Mouse (Mus musculus) midbrain, embryonic 10.5 days (tissue): ENCODE measurements around the gene Igfals. TPM values are rescaled to one million over a fixed set of nuclear protein-coding genes. Genes with fewer than 3 reads are reported as not detected.
A peak's percentile ranks its signal among the peaks of the same experiment; 100 is the strongest.

Experiments
- DNase-seq: peaks from one replicate; pipeline ENCODE4 v3.0.0-alpha.2; 2017; ENCODE audit warnings: low spot score
- H3K27ac ChIP-seq: fragments of 300-500 bp; sonication (generic); replicated peaks from 2 replicates; pipeline ENCODE4 v1.5.1; 2016; ENCODE audit warnings: mild to moderate bottlenecking
- H3K27me3 ChIP-seq: fragments of 300-500 bp; sonication (generic); 2 replicates; pipeline ENCODE4 v1.6.1; 2016; ENCODE audit warnings: low read depth, mild to moderate bottlenecking; ENCODE audit not compliant: poor library complexity, severe bottlenecking
- H3K36me3 ChIP-seq: fragments of 300-500 bp; sonication (generic); 2 replicates; pipeline ENCODE4 v1.6.1; 2016; ENCODE audit warnings: mild to moderate bottlenecking, moderate library complexity
- H3K4me1 ChIP-seq: fragments of 300-500 bp; sonication (generic); 2 replicates; pipeline ENCODE4 v1.6.1; 2016
- H3K4me3 ChIP-seq: fragments of 300-500 bp; sonication (generic); 2 replicates; pipeline ENCODE4 v1.5.1; 2016; ENCODE audit warnings: mild to moderate bottlenecking, moderate library complexity
- H3K9me3 ChIP-seq: fragments of 300-500 bp; sonication (generic); replicated peaks from 2 replicates; pipeline ENCODE4 v1.6.1; 2016; ENCODE audit warnings: mild to moderate bottlenecking
- WGBS: fragments of 180-500 bp; shearing (Covaris S2); methylation state at CpG from one replicate; pipeline ENCODE4 v1.1.7; 2016; 5-methylcytosine and 5-hydroxymethylcytosine counted together
- polyA plus RNA-seq: library from polyadenylated mRNA; unstranded; fragments of >200 nt; fragmentation: Nextera tagmentation; extraction: Ambion mirVana; gene quantifications from 2 replicates; pipeline ENCODE4 v1.2.1, GENCODE M21; 2016

Igfals gene
- polyA plus RNA-seq, 1 experiment from 2014 or later: 0.31 TPM

DNA sequence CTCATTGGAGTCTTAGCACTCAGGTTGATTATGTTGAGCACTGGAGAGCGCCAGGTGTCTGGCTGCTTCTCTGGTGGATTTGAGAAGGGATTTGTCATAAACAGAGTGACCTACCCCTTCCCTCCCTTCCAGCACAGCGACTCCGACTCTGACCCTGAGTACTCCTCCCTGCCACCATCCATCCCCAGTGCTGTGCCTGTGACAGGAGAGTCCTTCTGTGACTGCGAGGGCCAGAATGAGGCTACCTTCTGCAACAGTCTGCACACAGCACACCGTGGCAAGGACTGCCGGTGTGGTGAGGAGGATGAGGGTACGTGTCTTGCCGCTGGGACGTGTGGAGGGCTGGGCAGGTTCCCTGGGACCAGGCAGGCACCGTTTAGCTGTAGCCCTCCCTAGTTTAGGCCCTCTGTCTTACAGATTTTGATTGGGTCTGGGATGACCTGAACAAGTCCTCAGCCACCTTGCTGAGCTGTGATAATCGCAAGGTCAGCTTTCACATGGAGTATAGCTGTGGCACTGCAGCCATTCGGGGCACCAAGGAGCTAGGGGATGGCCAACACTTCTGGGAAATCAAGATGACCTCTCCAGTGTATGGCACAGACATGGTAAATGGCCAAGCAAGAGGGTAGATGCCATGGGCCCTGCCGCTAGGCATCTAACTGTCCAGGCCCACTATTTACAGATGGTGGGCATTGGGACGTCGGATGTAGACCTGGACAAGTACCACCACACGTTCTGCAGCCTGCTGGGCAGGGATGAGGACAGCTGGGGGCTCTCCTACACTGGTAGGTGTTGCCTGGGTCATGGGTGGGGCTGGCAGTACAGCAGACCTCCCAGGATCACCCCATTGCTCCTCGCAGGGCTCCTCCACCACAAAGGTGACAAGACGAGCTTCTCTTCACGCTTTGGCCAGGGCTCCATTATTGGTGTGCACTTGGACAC is 24.6 kb downstream of the Igfals start:
- DNase-seq: no peak
- Histone ChIP-seq H3K4me1 (peaks cover 40% of the 10 kb centered on the region), H3K36me3 (peaks cover 53% of the 10 kb centered on the region), H3K9me3 (no peaks in the 10 kb centered on the region), H3K27me3 (no peaks in the 10 kb centered on the region), H3K4me3 (0 out of 2 replicates have a peak overlapping the region, but pooled peaks have one; percentile 11), H3K27ac (no peak overlapping the region)
- 90% methylated on average over 19 of the region's 19 CpGs for WGBS

DNA sequence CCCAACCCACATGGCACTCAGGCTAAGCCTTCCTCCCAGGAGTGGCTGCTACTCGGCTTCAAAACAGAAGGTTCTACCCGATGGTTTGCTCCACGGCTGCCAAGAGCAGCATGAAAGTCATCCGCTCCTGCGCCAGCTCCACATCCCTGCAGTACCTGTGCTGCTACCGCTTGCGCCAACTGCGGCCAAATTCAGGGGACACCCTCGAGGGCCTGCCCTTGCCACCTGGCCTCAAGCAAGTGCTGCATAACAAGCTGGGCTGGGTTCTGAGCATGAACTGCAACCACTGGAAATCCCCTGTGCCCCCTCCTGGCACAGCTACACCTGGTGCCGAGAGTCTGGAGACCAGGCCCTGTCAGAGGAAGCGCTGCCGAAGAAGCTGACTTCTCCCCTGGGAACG is 25.5 kb downstream of the Igfals start:
- WGBS: 89% methylated on average over 13 of the region's 13 CpGs
- DNase-seq: no peak
- Histone ChIP-seq H3K9me3 (no peaks in the 10 kb centered on the region), H3K27ac (no peak overlapping the region), H3K36me3 (peaks cover 53% of the 10 kb centered on the region), H3K4me1 (peaks cover 44% of the 10 kb centered on the region), H3K27me3 (no peaks in the 10 kb centered on the region), H3K4me3 (no peak overlapping the region)

DNA sequence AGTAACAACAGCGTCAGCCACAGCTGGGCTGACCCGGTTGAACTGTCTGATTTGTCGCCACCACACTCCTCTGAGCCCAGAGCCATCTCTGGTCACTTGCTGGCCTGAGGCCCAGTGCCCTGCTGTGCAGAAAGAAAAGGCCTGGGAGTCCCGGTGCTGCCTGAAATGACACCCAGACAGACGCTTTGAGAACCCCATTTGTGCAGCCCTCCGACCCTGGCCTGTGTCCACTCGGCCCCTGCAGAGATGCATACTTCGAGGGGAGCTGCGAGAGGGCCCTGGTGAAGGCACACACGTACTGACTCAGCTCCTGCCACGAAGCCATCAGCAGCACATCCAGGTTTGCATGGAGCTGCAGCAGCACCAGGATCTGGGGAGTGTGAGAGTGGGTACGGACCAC is 27.0 kb downstream of the Igfals start:
- no peaks in the 10 kb centered on the region for H3K27me3 ChIP-seq
- DNase-seq: no peak
- H3K27ac ChIP-seq: no peak overlapping the region
- H3K9me3 ChIP-seq: no peaks in the 10 kb centered on the region
- WGBS: 92% methylated on average over 12 of the region's 12 CpGs
- peaks cover 49% of the 10 kb centered on the region for H3K4me1 ChIP-seq
- peaks cover 65% of the 10 kb centered on the region for H3K36me3 ChIP-seq
- H3K4me3 ChIP-seq: peak overlapping the region; percentile 91; the same call in 1 of the 2 replicates

DNA sequence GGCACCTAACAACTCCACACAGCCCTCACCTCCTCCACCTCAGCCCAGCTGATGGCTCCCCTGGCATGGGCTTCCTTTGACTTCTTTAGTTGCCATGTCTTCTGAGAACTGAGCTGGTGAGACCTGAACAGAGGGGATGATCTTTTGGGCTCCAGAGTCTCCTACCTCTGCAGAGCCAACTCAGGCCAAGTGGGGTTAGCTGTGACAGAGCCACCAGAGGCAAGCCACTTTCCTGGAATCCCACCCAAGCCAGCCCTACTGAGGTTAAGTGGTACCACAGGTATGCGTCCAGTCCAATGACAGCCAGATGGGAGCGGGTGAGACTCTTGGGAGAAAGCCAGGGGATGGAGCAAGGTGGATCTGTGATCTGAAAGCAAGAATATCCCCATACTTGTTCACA is 27.5 kb downstream of the Igfals start:
- DNase-seq: no peak
- Histone ChIP-seq H3K36me3 (peaks cover 70% of the 10 kb centered on the region), H3K4me3 (peak overlapping the region; percentile 91; the same call in 1 of the 2 replicates), H3K27ac (no peak overlapping the region), H3K4me1 (peaks cover 49% of the 10 kb centered on the region), H3K27me3 (no peaks in the 10 kb centered on the region), H3K9me3 (no peaks in the 10 kb centered on the region)
- WGBS: 81% methylated on average over 2 of the region's 2 CpGs

DNA sequence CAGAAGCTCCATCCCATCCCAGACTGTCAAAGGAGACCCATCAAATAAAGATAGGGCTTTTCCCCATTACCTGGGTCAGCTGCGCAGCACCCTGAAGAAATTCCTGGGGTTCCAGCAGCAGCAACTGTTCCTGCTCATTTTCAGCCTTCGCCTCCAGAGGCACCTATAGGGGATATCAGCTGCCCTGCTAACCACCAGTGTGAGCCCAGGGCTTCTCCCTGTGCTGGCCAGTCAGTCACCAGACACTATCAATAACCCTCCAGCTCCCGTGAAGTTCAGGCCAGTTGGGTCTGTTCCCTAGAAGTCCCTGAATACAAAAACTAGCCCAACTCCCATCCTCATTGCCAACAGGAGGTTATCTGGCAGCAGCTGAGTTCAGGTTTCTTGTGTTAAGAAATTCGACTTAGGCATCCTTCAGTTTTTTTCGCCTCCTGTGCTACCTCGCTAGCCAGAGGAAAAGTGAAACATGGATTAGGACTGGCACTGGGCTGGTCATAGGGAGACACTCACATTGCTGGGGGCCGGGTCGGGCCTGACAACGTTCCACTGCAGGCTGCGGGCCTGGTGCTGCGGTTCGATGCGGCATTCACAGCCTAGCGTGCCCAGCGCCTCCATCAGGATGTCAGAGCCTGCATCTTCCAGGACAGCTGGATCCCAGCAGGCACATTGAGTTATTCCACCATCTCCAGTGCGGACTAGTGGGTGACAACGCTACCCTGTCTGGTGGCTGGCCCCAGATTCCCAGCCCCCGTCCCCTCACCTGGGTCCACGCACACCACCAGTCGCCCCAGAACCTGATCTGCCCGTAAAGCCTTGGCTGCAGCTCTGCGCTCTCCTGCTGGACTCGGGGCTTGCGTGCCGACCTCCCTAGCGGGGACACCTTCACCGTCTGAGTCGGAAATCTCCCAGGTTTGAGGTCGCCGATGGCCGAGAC is 28.5 kb downstream of the Igfals start:
- 11% methylated on average over 31 of the region's 31 CpGs for WGBS
- Histone ChIP-seq H3K4me1 (peaks cover 48% of the 10 kb centered on the region), H3K27ac (peak overlapping the region; percentile 91), H3K4me3 (peak overlapping the region; percentile 91), H3K36me3 (peaks cover 72% of the 10 kb centered on the region), H3K9me3 (no peaks in the 10 kb centered on the region), H3K27me3 (no peaks in the 10 kb centered on the region)
- no peak for DNase-seq

DNA sequence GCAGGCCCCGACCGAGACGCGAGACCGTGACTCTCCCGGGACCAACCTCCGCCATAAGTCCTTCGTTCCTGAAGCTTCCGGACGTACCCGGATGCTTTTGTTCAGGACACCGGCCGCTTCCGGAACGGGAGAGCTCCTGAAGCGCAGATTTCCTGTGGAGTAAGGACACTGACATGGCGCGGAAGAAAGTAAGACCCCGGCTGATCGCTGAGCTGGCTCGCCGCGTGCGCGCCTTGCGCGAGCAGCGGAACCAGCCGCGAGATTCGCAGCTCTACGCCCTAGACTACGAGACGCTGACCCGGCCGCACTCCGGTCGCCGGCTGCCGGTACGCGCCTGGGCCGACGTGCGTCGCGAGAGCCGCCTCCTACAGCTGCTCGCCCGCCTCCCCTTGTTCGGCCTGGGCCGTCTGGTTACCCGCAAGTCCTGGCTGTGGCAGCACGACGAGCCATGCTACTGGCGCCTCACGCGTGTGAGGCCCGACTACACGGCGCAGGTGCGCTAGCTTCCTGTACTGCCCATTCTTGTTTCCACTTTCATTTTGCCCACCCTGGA is 29.3 kb downstream of the Igfals start, which contains the start of the genes Eme2 and Mrps34:
Gene Eme2, minus strand, starts transcription at position 93 of the 553 bp plus-strand sequence.
Gene Mrps34, plus strand, starts transcription at position 122 of the 553 bp plus-strand sequence.
- H3K4me3 ChIP-seq: peak within 1 kb of the TSS; percentile 91
- no peaks in the 10 kb centered on the region for H3K27me3 ChIP-seq
- H3K27ac ChIP-seq: peak within 1 kb of the TSS; percentile 91
- DNase-seq: peak; percentile 91
- H3K4me1 ChIP-seq: peaks cover 45% of the 10 kb centered on the region
- WGBS: under 1% methylated on average over 62 of the region's 62 CpGs
- peaks cover 72% of the 10 kb centered on the region for H3K36me3 ChIP-seq
- H3K9me3 ChIP-seq: no peaks in the 10 kb centered on the region

DNA sequence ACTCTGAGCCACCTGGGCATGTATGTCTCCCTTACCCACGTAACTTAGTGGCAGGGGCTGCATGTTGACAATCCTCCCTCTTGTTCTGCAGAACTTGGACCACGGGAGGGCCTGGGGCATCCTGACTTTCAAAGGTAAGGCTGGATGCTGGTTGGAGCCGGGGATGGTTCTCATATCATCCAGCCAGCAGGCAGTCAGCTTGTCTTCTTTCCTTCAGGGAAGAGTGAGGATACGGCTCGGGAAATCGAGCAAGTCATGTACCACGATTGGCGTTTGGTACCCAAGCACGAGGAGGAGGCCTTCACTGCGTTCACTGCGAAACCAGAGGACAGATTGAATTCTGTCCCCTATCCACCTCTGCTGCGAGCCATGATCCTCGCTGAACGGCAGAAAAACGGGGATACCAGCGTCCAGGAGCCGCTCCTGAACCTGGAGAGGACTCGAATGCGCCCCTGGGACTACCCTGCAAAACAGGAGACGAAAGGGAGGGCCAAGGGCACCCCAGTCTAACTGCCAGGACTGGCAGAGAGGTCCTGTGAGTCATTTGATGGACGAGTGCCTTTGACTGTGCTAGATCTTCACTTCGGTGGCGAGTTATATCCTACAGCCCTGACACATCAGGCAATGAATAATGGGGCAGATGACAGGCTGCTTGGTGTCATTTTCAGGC is 29.9 kb downstream of the Igfals start:
- peak overlapping the region; percentile 91 for H3K4me3 ChIP-seq
- peaks cover 72% of the 10 kb centered on the region for H3K36me3 ChIP-seq
- no peaks in the 10 kb centered on the region for H3K9me3 ChIP-seq
- no peaks in the 10 kb centered on the region for H3K27me3 ChIP-seq
- WGBS: 18% methylated on average over 23 of the region's 23 CpGs
- DNase-seq: peak; percentile 33
- H3K4me1 ChIP-seq: peaks cover 45% of the 10 kb centered on the region
- H3K27ac ChIP-seq: peak overlapping the region; percentile 91

DNA sequence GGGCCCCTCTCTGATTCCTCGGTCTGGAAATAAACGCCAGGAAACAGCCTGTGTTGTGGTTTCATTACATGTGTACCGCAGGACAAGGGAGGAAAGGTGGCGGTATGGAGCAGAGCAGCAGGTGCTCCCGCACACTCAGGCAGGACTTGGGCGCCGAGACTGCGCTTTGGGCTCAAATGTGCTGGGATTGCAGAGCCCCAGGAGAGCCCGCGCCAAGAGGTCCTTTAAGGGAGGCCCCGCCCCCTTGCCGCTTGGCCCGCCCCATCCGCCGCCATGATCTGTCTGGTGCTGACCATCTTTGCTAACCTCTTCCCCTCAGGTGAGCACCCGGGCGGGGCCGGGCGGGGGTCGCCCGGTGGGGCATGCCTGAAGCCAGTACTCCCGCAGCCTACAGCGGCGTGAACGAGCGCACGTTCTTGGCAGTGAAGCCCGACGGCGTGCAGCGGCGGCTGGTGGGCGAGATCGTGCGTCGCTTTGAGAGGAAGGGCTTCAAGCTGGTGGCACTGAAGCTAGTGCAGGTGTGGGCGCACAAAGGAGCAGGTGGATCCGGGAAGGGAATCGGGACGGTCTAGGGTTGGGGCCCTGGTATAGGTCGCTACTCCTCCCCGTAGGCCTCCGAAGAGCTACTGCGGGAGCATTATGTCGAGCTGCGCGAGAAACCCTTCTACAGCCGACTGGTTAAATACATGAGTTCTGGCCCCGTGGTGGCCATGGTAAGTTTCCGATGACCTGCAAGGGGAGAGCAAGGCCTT is 30.6 kb downstream of the Igfals start, which contains the start of gene Nme3:
Gene Nme3, plus strand, starts transcription at position 260 of the 752 bp plus-strand sequence.
- Histone ChIP-seq H3K9me3 (no peaks in the 10 kb centered on the region), H3K27ac (peak within 1 kb of the TSS; percentile 91), H3K27me3 (no peaks in the 10 kb centered on the region), H3K36me3 (peaks cover 72% of the 10 kb centered on the region), H3K4me3 (peak within 1 kb of the TSS; percentile 91), H3K4me1 (peaks cover 45% of the 10 kb centered on the region)
- peak; percentile 79 for DNase-seq
- 1% methylated on average over 50 of the region's 50 CpGs for WGBS

DNA sequence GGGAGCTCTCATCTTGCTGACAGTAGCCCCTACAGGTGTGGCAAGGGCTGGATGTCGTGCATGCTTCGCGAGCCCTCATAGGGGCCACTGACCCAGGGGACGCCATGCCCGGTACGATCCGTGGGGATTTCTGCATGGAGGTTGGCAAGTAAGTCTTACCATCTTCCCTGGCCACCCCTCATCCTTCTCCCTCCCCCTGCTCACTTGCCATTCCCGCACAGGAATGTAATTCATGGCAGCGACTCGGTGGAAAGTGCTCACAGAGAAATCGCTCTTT is 31.1 kb downstream of the Igfals start:
- Histone ChIP-seq H3K9me3 (no peaks in the 10 kb centered on the region), H3K4me1 (peaks cover 45% of the 10 kb centered on the region), H3K36me3 (peaks cover 72% of the 10 kb centered on the region), H3K27ac (peak overlapping the region; percentile 91), H3K4me3 (peak overlapping the region; percentile 91), H3K27me3 (no peaks in the 10 kb centered on the region)
- WGBS: 47% methylated on average over 11 of the region's 11 CpGs
- DNase-seq: no peak

DNA sequence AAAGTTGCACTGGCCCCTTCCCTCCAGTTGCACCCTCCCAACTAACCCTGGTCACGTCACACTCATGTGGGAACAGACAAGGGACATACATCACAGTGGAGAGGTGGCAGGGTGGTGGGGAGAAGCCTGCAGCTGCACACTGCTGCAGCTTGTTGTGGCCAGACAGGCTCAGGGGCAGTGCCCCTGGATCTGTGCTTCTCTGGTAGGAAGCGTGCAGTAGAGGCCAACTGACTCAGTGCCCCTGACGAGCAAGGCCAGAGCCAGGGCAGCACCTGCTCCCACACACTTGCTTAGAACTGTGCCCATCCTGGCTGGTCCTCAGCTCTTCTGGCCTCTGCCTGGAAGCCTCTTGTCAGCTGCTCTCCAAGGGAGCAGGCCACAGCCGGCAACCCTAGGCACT is 31.8 kb downstream of the Igfals start:
- no peak for DNase-seq
- WGBS: 81% methylated on average over 4 of the region's 4 CpGs
- no peaks in the 10 kb centered on the region for H3K9me3 ChIP-seq
- H3K27ac ChIP-seq: no peak overlapping the region
- H3K4me1 ChIP-seq: peaks cover 45% of the 10 kb centered on the region
- H3K4me3 ChIP-seq: peak overlapping the region; percentile 91
- H3K36me3 ChIP-seq: peaks cover 72% of the 10 kb centered on the region
- no peaks in the 10 kb centered on the region for H3K27me3 ChIP-seq

DNA sequence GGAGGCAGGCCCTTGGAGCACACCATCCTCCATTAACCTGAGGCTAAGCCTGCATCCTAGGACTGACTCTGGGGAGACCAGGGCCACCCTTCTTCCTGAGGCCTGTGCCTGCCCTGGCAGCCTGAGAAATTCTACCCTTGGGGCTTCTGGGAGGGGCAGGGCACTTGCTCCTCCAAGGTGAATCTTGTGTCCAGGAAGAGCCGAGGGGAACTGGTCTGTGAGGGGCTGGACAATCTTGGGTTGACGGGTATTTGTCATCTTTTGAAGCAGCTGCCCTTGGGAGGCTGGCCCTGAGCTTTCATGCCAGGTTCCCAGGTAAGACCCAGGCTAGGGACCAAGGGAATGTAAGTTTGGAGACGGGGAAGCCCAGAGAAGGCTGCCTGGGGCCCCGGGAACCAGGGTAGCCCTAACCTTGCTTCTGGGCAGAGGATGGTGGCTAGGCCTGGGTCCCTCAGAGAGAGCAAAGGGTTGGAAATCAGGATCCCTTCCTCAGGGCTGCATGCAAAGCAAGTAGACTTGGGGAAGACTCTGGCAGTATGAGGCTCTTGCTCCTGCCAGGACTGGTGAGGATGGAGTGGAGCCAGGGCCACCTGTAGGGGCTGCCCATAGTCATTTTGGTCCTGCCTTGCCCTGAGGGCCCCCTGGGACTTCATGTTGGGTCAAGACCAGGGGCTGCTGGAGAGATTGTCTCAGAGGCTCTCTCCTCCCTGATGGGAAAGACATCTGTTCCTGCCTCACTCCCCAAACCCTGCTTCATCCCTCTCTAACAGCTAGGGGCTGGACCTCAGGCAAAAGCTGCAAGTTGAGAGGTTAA is 32.5 kb downstream of the Igfals start:
- WGBS: 81% methylated on average over 4 of the region's 4 CpGs
- H3K4me1 ChIP-seq: peaks cover 45% of the 10 kb centered on the region
- H3K36me3 ChIP-seq: peaks cover 72% of the 10 kb centered on the region
- H3K4me3 ChIP-seq: peak overlapping the region; percentile 91; the same call in 1 of the 2 replicates
- no peak for DNase-seq
- no peaks in the 10 kb centered on the region for H3K9me3 ChIP-seq
- no peaks in the 10 kb centered on the region for H3K27me3 ChIP-seq
- H3K27ac ChIP-seq: no peak overlapping the region
